Mouse (Mus musculus): ENCODE data around the gene Jtb.

DNA sequence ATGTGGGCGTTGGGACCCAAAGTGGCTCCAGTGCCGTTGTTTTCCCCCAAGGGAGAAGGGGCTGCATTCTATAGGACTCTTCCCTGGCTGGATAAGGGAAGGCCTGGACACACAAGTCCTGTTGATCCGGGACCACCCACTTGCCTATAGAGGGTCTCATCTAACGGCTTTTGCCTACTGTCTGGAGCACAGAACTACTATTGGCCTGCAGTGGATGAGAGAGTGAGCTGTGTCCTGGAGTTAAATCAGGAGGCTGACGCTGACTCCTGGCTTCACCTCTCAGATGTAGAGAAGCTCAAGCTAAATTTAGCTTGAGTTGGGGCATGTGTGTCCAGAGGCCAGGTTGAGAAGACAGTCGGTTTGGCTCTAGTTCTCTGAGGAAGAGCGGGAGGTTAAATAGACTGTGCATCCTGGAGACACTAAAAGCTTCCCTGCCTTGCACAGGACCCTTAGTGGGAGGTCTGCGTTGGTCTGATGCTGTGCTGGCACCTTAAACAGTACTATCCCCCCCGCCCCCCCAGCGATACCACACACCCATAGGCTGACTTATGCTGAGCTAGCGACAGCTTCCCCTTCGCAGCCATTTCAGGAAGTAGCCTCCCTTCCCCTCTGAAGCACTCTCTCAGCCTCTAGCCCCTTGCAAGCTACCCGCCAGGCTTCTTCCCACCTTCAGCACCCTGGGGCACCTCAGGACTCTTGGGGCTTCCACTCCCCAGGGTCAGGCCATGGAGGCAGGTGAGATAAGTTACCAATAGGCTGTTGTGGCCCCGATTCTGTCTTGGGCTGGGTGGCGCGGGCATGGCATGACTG lies 34.7 kb downstream of the Jtb start:
- TF ChIP-seq GATA1 (IDR thresholded peaks at IDR 0.05; ENCODE audit: low read length) (no peak), TAL1 (IDR thresholded peaks at IDR 0.05; ENCODE audit: low read length) (no peak)

Measured in erythroblast, embryonic 14.5 days (primary cell).